Mouse (Mus musculus) liver, embryonic 14.5 days (tissue): ENCODE data around the gene Maff. TPM values are rescaled to one million over a fixed set of nuclear protein-coding genes. Genes with fewer than 3 reads are reported as not detected.

Experiments used
- ATAC-seq: fragments of 200-750 bp; cut with Nextera tagmentation; 2 replicates; pipeline ENCODE4 v1.8.0; 2017; ENCODE audit warnings: moderate number of reproducible peaks, mild to moderate bottlenecking, moderate library complexity; ENCODE audit not compliant: insufficient read depth
- DNase-seq, 3 experiments: peaks; one replicate each; pipeline ENCODE4 v3.0.0-alpha.2; 2012 to 2013; ENCODE audit warnings: low read depth in 3 of 3, low spot score in 3 of 3
- H3K27ac ChIP-seq: fragments of 300-500 bp; sonication (generic); 2 replicates; pipeline ENCODE4 v1.5.1; 2014; ENCODE audit warnings: moderate library complexity, mild to moderate bottlenecking, control low read depth, inconsistent platforms
- H3K27me3 ChIP-seq: fragments of 300-500 bp; sonication (generic); 2 replicates; pipeline ENCODE4 v1.6.1; 2014; ENCODE audit warnings: mild to moderate bottlenecking, low read length, moderate library complexity; ENCODE audit not compliant: control insufficient read depth, insufficient read depth
- H3K36me3 ChIP-seq: fragments of 300-500 bp; sonication (generic); replicated peaks from 2 replicates; pipeline ENCODE4 v1.6.1; 2014; ENCODE audit warnings: low read depth; ENCODE audit not compliant: control insufficient read depth, insufficient read depth
- H3K4me1 ChIP-seq, 2 experiments: fragments of 200-500 bp in 1 of 2; fragments of 300-500 bp in 1 of 2; sonication (generic) in 1 of 2; replicated peaks; 2 replicates each; pipeline ENCODE4 v1.6.1; 2012 to 2014; ENCODE audit warnings: antibody characterized with exemption in 1 of 2, inconsistent platforms in 1 of 2, low read length in 1 of 2; ENCODE audit not compliant: control insufficient read depth in 2 of 2, insufficient read depth in 2 of 2
- H3K4me2 ChIP-seq: fragments of 300-500 bp; sonication (generic); 2 replicates; pipeline ENCODE4 v1.6.1; 2014; ENCODE audit warnings: low read depth, mild to moderate bottlenecking, control low read depth, moderate library complexity
- H3K4me3 ChIP-seq, 2 experiments: fragments of 200-500 bp in 1 of 2; fragments of 300-500 bp in 1 of 2; sonication (generic) in 1 of 2; 2 replicates each; pipeline ENCODE4 v1.5.1; 2012 to 2014; ENCODE audit warnings: low read depth in 2 of 2, low read length in 2 of 2, mild to moderate bottlenecking in 2 of 2, control low read depth in 1 of 2, inconsistent platforms in 1 of 2, moderate library complexity in 1 of 2; ENCODE audit not compliant: insufficient read depth in 1 of 2
- H3K9ac ChIP-seq: fragments of 300-500 bp; sonication (generic); replicated peaks from 2 replicates; pipeline ENCODE4 v1.6.1; 2014; ENCODE audit warnings: mild to moderate bottlenecking, control low read depth, moderate library complexity
- H3K9me3 ChIP-seq: fragments of 300-500 bp; sonication (generic); 2 replicates; pipeline ENCODE4 v1.6.1; 2016; ENCODE audit warnings: low read length, mixed read lengths; ENCODE audit not compliant: control insufficient read depth
- CTCF ChIP-seq: IDR thresholded peaks from 2 replicates; pipeline ENCODE4 v1.5.1; 2016; ENCODE audit warnings: antibody characterized with exemption, low read depth, control low read depth
- EP300 ChIP-seq: IDR thresholded peaks from 2 replicates; pipeline ENCODE4 v1.6.1; 2016; ENCODE audit warnings: antibody characterized with exemption, low read depth
- WGBS: fragments of 180-500 bp; shearing (Covaris S2); extraction: QIAGEN DNeasy Blood & Tissue Kit; methylation state at CpG from one replicate; pipeline ENCODE4 v1.1.7; 2014; ENCODE audit not compliant: insufficient replicate concordance; 5-methylcytosine and 5-hydroxymethylcytosine counted together
- polyA plus RNA-seq, 2 experiments: library from polyadenylated mRNA; depleted of rRNA in 1 of 2; stranded (reverse) in 1 of 2; unstranded in 1 of 2; fragments of >200 nt; fragmentation: Nextera tagmentation in 1 of 2; extraction: Ambion mirVana in 1 of 2; gene quantifications; 2 replicates each; pipeline versions ENCODE4 v1.2.1 to v1.2.3; 2012 to 2014

Gene Maff
- polyA plus RNA-seq, 2 experiments = 1.1 to 1.8 TPM

DNA sequence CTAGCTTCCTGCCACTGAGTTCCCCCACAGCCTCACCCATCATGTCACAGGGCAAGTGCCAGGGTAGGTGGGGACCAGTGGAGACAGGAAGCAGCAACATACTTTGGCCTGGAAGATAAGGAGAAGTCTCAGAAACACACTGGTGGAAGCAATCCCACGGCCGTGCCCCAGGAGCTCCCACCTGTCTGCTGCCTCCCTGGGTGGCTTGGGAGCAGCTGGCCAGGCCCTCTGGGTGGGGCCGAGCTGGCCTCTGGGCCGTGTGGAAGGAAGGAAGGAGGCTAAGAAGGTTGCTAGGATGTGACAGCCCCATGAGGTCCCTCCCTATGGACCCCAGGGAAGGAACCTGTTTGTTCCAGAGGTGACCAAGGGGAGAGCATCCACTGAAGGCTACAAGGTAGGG lies 14.6 kb downstream of the Maff start:
- Histone ChIP-seq H3K9me3 (no peaks in the 10 kb centered on the region), H3K4me3 (no peak overlapping the region), H3K4me2 (no peak overlapping the region), H3K36me3 (no peaks in the 10 kb centered on the region), H3K9ac (no peak overlapping the region), H3K27ac (no peak overlapping the region), H3K27me3 (peaks cover 4% of the 10 kb centered on the region), H3K4me1 (peaks cover 4 to 15% of the 10 kb centered on the region in 2 experiments)
- WGBS = 8% methylated on average over 4 of the region's 4 CpGs
- TF ChIP-seq CTCF = no peak
- no peak for TF ChIP-seq EP300
- DNase-seq (no peak), ATAC-seq (no peak)

DNA sequence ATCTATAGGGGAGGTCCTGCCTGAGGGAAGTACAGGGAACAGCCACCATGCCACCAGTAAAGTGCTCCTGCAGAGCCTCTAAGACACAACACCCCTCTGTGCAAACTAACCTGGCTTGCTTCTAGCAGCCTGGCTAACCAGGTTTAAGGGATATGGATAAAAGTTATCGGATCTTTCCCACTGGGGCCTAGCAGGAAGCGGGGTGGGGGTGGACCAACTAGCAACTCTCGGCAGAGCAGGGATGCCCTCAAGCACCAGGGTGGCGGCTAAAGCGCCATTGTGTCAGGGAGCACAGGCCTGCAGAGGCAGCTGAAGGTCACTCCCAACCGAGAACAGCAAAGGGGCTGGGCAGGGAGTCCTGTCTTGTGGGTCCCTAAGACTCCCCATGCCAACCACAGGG lies 17.7 kb downstream of the Maff start:
- Histone ChIP-seq H3K27me3 (no peaks in the 10 kb centered on the region), H3K4me2 (no peak overlapping the region), H3K9ac (no peak overlapping the region), H3K4me3 (no peak overlapping the region), H3K9me3 (no peaks in the 10 kb centered on the region), H3K36me3 (no peaks in the 10 kb centered on the region), H3K4me1 (no peaks in the 10 kb centered on the region; a peak in 1 of 4 replicates), H3K27ac (no peak overlapping the region)
- WGBS = 74% methylated on average over 6 of the region's 6 CpGs
- TF ChIP-seq CTCF = no peak
- TF ChIP-seq EP300 = no peak
- ATAC-seq = no peak
- no peak for DNase-seq

DNA sequence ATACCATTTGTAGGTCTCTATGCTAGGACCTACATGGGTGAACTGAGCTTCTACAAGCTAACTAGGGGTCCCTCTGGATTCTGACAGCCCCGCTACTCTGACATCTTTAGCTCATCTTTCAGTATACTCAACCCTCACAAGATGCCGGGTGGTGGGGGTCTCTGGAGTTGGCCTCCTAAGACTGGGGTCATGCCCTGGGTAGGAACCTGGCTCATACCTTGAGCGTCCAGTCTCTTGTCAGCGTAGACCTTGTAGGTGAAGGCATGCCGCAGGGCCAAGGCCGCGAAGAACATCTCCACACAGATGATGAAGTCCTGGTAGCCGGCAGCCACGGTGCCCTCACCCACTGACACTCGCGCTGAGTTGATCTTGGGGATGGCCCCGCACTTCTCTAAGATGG lies 18.6 kb downstream of the Maff start:
- ATAC-seq (no peak), DNase-seq (no peak)
- Histone ChIP-seq H3K27me3 (no peaks in the 10 kb centered on the region), H3K4me2 (no peak overlapping the region), H3K9me3 (no peaks in the 10 kb centered on the region), H3K27ac (no peak overlapping the region), H3K4me3 (no peak overlapping the region), H3K9ac (no peak overlapping the region), H3K36me3 (no peaks in the 10 kb centered on the region), H3K4me1 (no peaks in the 10 kb centered on the region; a peak in 1 of 4 replicates)
- TF ChIP-seq EP300 (no peak), CTCF (no peak)
- 87% methylated on average over 12 of the region's 12 CpGs for WGBS

DNA sequence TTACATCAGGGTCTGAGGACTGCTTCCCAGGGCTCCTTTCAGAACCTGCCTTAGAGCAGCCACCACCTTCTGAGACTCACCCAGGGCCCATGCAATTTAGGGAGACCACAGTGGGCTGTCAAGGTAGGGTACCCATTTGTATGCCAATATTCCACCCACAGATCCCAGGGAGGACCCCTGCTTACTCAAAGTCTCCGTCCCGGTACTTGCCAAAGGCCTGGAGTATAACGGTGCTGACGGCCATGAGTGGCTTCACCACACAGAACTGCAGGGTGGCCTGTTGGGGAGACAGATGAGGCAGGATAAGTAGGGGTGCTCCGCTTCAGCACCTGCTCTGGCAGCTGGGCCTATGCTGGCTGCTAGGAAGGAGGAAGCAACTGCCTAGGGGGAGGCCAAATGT lies 20.0 kb downstream of the Maff start:
- Histone ChIP-seq H3K9ac (no peak overlapping the region), H3K4me2 (no peak overlapping the region), H3K27ac (no peak overlapping the region), H3K9me3 (no peaks in the 10 kb centered on the region), H3K36me3 (no peaks in the 10 kb centered on the region), H3K4me1 (no peaks in the 10 kb centered on the region; a peak in 1 of 4 replicates), H3K27me3 (no peaks in the 10 kb centered on the region), H3K4me3 (no peak overlapping the region)
- no peak for TF ChIP-seq EP300
- TF ChIP-seq CTCF = no peak
- 85% methylated on average over 5 of the region's 5 CpGs for WGBS
- no peak for ATAC-seq
- DNase-seq = no peak

DNA sequence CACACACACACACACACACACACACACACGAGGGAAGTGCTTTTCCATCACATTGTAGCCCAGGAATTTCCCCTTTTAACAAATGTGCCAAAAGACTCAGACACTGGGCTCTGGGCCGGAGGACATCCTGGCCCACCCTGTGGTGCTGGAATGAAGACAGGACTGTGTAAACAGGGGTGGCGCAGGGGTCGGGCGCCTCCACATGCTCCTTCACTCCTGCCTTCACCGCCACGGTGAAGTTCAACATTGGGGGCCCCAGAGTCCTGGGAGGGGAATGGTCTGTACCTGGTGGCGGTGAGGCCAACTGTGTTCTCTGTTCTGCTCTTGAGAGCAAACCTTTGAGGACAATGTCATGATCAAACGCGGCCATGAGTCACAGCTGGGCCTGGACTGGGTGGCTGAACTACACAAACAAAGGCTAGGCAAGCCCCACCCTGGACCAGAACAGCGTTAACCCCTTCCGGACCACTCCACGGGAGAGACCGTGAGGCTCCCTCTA lies 21.9 kb downstream of the Maff start:
- Histone ChIP-seq H3K4me2 (no peak overlapping the region), H3K4me1 (no peaks in the 10 kb centered on the region; a peak in 1 of 4 replicates), H3K27ac (no peak overlapping the region), H3K9ac (no peak overlapping the region), H3K36me3 (no peaks in the 10 kb centered on the region), H3K27me3 (no peaks in the 10 kb centered on the region), H3K9me3 (no peaks in the 10 kb centered on the region), H3K4me3 (no peak overlapping the region)
- 65% methylated on average over 14 of the region's 14 CpGs for WGBS
- TF ChIP-seq CTCF = no peak
- no peak for TF ChIP-seq EP300
- DNase-seq (no peak), ATAC-seq (peak; percentile 62)
